Mouse (Mus musculus) CH12.LX (cell line): ENCODE results near the gene Elane.
A peak's percentile ranks its signal among the peaks of the same experiment; 100 is the strongest.

ENCODE experiments used
- ETS1 ChIP-seq: conservative IDR thresholded peaks from 2 replicates; pipeline ENCODE4 v1.6.1; 2012; ENCODE audit warnings: low read depth, mild to moderate bottlenecking, inconsistent platforms, low read length, improper control_type of control experiment, moderate library complexity
- JUND ChIP-seq: conservative IDR thresholded peaks from 2 replicates; pipeline ENCODE4 v1.6.1; 2011; ENCODE audit warnings: low read depth, low read length, improper control_type of control experiment
- NELFE ChIP-seq: IDR thresholded peaks from 2 replicates; pipeline ENCODE4 v1.6.1; 2011; ENCODE audit warnings: low read depth, low read length, improper control_type of control experiment
- POLR2A ChIP-seq: IDR thresholded peaks from 2 replicates; pipeline ENCODE4 v1.6.1; 2011; ENCODE audit warnings: low read depth, mild to moderate bottlenecking, improper control_type of control experiment, low read length
- POLR2AphosphoS2 ChIP-seq: IDR thresholded peaks from 2 replicates; pipeline ENCODE4 v1.6.1; 2011; ENCODE audit warnings: low read depth, low read length, improper control_type of control experiment
- TCF12 ChIP-seq: IDR thresholded peaks from 2 replicates; pipeline ENCODE4 v1.6.1; 2014; ENCODE audit warnings: low read depth, mild to moderate bottlenecking, inconsistent platforms, low read length, improper control_type of control experiment

- TF ChIP-seq TCF12, result 0 out of 2 replicates have a peak, but pooled peaks have one; percentile 20
- TF ChIP-seq POLR2AphosphoS2, result no peak
- TF ChIP-seq JUND, result no peak
- 0 out of 2 replicates have a peak, but pooled peaks have one; percentile 35 for TF ChIP-seq POLR2A
- TF ChIP-seq ETS1, result no peak
- no peak for TF ChIP-seq NELFE
Measured at GRCm38 (mm10) chr10:79934272-79934721, 48.2 kb downstream of the Elane start.
